Mouse (Mus musculus) MEL (cell line): ENCODE results near the gene Rhot2. TPM values are rescaled to one million over a fixed set of nuclear protein-coding genes. Genes with fewer than 3 reads are reported as not detected.

Experiments used
- DNase-seq: peaks from one replicate; pipeline ENCODE4 v3.0.0; 2011; ENCODE audit warnings: low read depth, low spot score
- H3K27ac ChIP-seq: 2 replicates; pipeline ENCODE4 v1.5.1; 2012; ENCODE audit warnings: low read depth, mild to moderate bottlenecking, control low read depth, low read length, moderate library complexity; ENCODE audit not compliant: control insufficient read depth
- H3K27me3 ChIP-seq, 2 experiments: fragments of 150-350 bp in 1 of 2; sonication (generic) in 1 of 2; 2 replicates each; pipeline ENCODE4 v1.6.1; 2012; ENCODE audit warnings: low read length in 2 of 2, mild to moderate bottlenecking in 2 of 2, improper control_type of control experiment in 1 of 2, moderate library complexity in 1 of 2; ENCODE audit not compliant: insufficient read depth in 2 of 2, control insufficient read depth in 1 of 2
- H3K36me3 ChIP-seq, 2 experiments: 2 replicates each; pipeline ENCODE4 v1.6.1; 2012 to 2014; ENCODE audit warnings: low read length in 2 of 2, improper control_type of control experiment in 1 of 2, inconsistent platforms in 1 of 2, mild to moderate bottlenecking in 1 of 2; ENCODE audit not compliant: insufficient read depth in 2 of 2, control insufficient read depth in 1 of 2
- H3K4me1 ChIP-seq, 2 experiments: fragments of 150-350 bp in 1 of 2; sonication (generic) in 1 of 2; 2 replicates each; pipeline ENCODE4 v1.6.1; 2012; ENCODE audit warnings: low read length in 2 of 2, improper control_type of control experiment in 1 of 2, mild to moderate bottlenecking in 1 of 2; ENCODE audit not compliant: insufficient read depth in 2 of 2, control insufficient read depth in 1 of 2
- H3K4me3 ChIP-seq, 2 experiments: fragments of 150-350 bp in 1 of 2; sonication (generic) in 1 of 2; 2 replicates each; pipeline ENCODE4 v1.5.1; 2012; ENCODE audit warnings: low read depth in 2 of 2, low read length in 2 of 2, mild to moderate bottlenecking in 2 of 2, moderate library complexity in 2 of 2, control low read depth in 1 of 2, improper control_type of control experiment in 1 of 2; ENCODE audit not compliant: control insufficient read depth in 1 of 2, insufficient read depth in 1 of 2
- H3K79me2 ChIP-seq: 2 replicates; pipeline ENCODE4 v1.6.1; 2012; ENCODE audit warnings: mild to moderate bottlenecking, low read length, moderate library complexity; ENCODE audit not compliant: control insufficient read depth, poor library complexity, insufficient read depth
- H3K9ac ChIP-seq: 2 replicates; pipeline ENCODE4 v1.6.1; 2012; ENCODE audit warnings: low read depth, mild to moderate bottlenecking, control low read depth, low read length, moderate library complexity; ENCODE audit not compliant: control insufficient read depth, poor library complexity, severe bottlenecking
- H3K9me3 ChIP-seq: fragments of 150-350 bp; sonication (generic); replicated peaks from 2 replicates; pipeline ENCODE4 v1.6.1; 2012; ENCODE audit warnings: mild to moderate bottlenecking, low read length, improper control_type of control experiment, moderate library complexity; ENCODE audit not compliant: insufficient read depth
- CTCF ChIP-seq, 3 experiments: IDR thresholded peaks in 2 of 3; conservative IDR thresholded peaks in 1 of 3; 2 replicates each; pipeline ENCODE4 v1.5.1; 2011 to 2012; ENCODE audit warnings: low read length in 3 of 3, low read depth in 2 of 3, mild to moderate bottlenecking in 2 of 3, improper control_type of control experiment in 1 of 3, inconsistent platforms in 1 of 3, mixed read lengths in 1 of 3, moderate library complexity in 1 of 3; ENCODE audit not compliant: control insufficient read depth in 1 of 3, insufficient read depth in 1 of 3, poor library complexity in 1 of 3, severe bottlenecking in 1 of 3
- HCFC1 ChIP-seq: IDR thresholded peaks from 2 replicates; pipeline ENCODE4 v1.6.1; 2012; ENCODE audit warnings: low read depth, mild to moderate bottlenecking, inconsistent platforms, low read length, improper control_type of control experiment, moderate library complexity
- JUND ChIP-seq: IDR thresholded peaks from 2 replicates; pipeline ENCODE4 v1.6.1; 2011; ENCODE audit warnings: low read depth, mild to moderate bottlenecking, improper control_type of control experiment, low read length
- KAT2A ChIP-seq: conservative IDR thresholded peaks from 2 replicates; pipeline ENCODE4 v1.6.1; 2012; ENCODE audit warnings: low read depth, low read length, improper control_type of control experiment, inconsistent platforms
- MAX ChIP-seq: IDR thresholded peaks from 2 replicates; pipeline ENCODE4 v1.6.1; 2011; ENCODE audit warnings: low read length, improper control_type of control experiment
- MXI1 ChIP-seq: IDR thresholded peaks from 2 replicates; pipeline ENCODE4 v1.6.1; 2011; ENCODE audit warnings: mild to moderate bottlenecking, low read depth, low read length, improper control_type of control experiment
- MYB ChIP-seq: IDR thresholded peaks from 2 replicates; pipeline ENCODE4 v1.6.1; 2011; ENCODE audit warnings: mild to moderate bottlenecking, low read depth, low read length, improper control_type of control experiment
- MYC ChIP-seq: IDR thresholded peaks from 2 replicates; pipeline ENCODE4 v1.6.1; 2011; ENCODE audit warnings: low read depth, mild to moderate bottlenecking, low read length, improper control_type of control experiment, moderate library complexity
- POLR2A ChIP-seq, 2 experiments: IDR thresholded peaks; 2 replicates each; pipeline ENCODE4 v1.6.1; 2011 to 2012; ENCODE audit warnings: low read length in 2 of 2, mild to moderate bottlenecking in 2 of 2, control low read depth in 1 of 2, improper control_type of control experiment in 1 of 2, low read depth in 1 of 2, moderate library complexity in 1 of 2; ENCODE audit not compliant: control insufficient read depth in 1 of 2, insufficient read depth in 1 of 2, poor library complexity in 1 of 2
- POLR2AphosphoS2 ChIP-seq: IDR thresholded peaks from 2 replicates; pipeline ENCODE4 v1.6.1; 2011; ENCODE audit warnings: low read length, improper control_type of control experiment
- RCOR1 ChIP-seq: IDR thresholded peaks from 2 replicates; pipeline ENCODE4 v1.6.1; 2012; ENCODE audit warnings: low read depth, mild to moderate bottlenecking, inconsistent platforms, low read length, improper control_type of control experiment
- TAL1 ChIP-seq: IDR thresholded peaks from 2 replicates; pipeline ENCODE4 v1.6.1; 2012; ENCODE audit warnings: mild to moderate bottlenecking, inconsistent platforms, low read length, moderate library complexity, mixed read lengths
- TBP ChIP-seq: IDR thresholded peaks from 2 replicates; pipeline ENCODE4 v1.8.0; 2011; ENCODE audit warnings: low read depth, low read length, improper control_type of control experiment
- UBTF ChIP-seq: IDR thresholded peaks from 2 replicates; pipeline ENCODE4 v1.6.1; 2012; ENCODE audit warnings: low read depth, mild to moderate bottlenecking, inconsistent platforms, low read length, improper control_type of control experiment, moderate library complexity, borderline replicate concordance; ENCODE audit not compliant: insufficient read depth
- ZC3H11A ChIP-seq: IDR thresholded peaks from 2 replicates; pipeline ENCODE4 v1.6.1; 2012; ENCODE audit warnings: low read depth, mild to moderate bottlenecking, inconsistent platforms, low read length, improper control_type of control experiment
- polyA plus RNA-seq, 2 experiments: library from polyadenylated mRNA; stranded (reverse) in 1 of 2; unstranded in 1 of 2; fragments of >175 nt in 1 of 2; fragments of >200 nt in 1 of 2; gene quantifications; 2 replicates each; pipeline versions ENCODE4 v1.2.1 to v1.2.4; 2012; ENCODE audit warnings: low replicate concordance in 2 of 2, low read depth in 1 of 2; ENCODE audit not compliant: insufficient read length in 2 of 2, insufficient read depth in 1 of 2, missing spikeins in 1 of 2
- total RNA-seq: library from RNA; depleted of rRNA; stranded (reverse); fragments of 300-350 nt; gene quantifications from 2 replicates; pipeline ENCODE4 v1.2.3, GENCODE M21; 2012

Rhot2 gene
- total and polyA plus RNA-seq, 3 experiments = 29.1 to 54.5 TPM; not detected in 1

DNA sequence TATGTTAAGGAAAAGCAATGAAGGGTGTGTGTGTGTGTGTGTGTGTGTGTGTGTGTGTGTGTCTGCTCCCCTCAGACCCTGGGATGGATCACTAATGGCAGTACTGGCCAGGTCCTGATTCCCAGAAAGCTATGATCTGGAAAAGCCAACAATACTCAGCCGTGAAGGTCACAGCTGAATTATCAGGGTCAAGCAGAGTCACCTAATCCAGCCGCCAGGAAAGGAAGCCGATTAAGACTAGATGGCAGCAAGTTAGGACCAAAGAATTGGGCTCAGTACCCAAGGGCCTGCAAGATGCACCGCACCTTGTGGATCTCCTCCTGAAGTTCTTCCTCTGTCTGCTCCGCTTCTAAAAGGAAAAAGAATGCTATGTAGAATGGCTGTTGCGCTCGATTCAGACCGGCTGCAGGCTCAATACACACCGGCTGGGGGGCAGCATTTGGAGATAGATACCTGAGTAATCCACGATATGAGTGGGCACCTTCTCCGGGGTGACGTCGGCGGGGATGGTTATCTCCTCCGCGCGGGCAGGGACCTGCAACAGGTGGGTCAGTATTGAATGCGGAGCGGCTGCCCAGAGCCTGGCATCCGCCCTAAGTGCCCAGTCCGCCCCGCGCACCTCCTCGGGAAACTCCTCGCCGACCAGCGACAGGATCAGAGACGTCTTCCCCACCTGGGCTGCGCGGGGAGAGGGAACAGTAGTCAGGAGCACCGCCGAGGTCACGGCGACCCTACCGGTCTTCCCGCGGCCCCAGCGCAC, 835 bp downstream of the Rhot2 start:
- peaks cover 0 to 3% of the 10 kb centered on the region in 2 experiments; a peak in 2 of 4 replicates for H3K36me3 ChIP-seq
- TF ChIP-seq HCFC1 = no peak
- TF ChIP-seq MYC = no peak
- no peak for TF ChIP-seq TBP
- TF ChIP-seq POLR2AphosphoS2 = no peak
- TF ChIP-seq KAT2A = no peak
- no peak for TF ChIP-seq MXI1
- no peak for TF ChIP-seq ZC3H11A
- TF ChIP-seq JUND = no peak
- TF ChIP-seq POLR2A (IDR thresholded peaks at IDR 0.05; ENCODE audit: control insufficient read depth in 1 of 2, insufficient read depth in 1 of 2, low read depth in 1 of 2, low read length in 2 of 2, poor library complexity in 1 of 2) = no peak
- peak overlapping the region; percentile 75 to 86 for H3K4me3 ChIP-seq
- no peaks in the 10 kb centered on the region for H3K27me3 ChIP-seq
- H3K4me1 ChIP-seq = peaks cover 3 to 15% of the 10 kb centered on the region in 2 experiments; a peak in 3 of 4 replicates
- no peak for DNase-seq
- peak overlapping the region; percentile 89 for H3K9ac ChIP-seq
- H3K79me2 ChIP-seq = peaks cover 11% of the 10 kb centered on the region
- no peaks in the 10 kb centered on the region for H3K9me3 ChIP-seq
- peak overlapping the region; percentile 79 for H3K27ac ChIP-seq

GRCm38 (mm10) chr17:25843122-25843521, 1.5 kb downstream of the Rhot2 start:
- Histone ChIP-seq H3K9ac (peak overlapping the region; percentile 89), H3K4me3 (peak overlapping the region; percentile 75 to 86), H3K9me3 (no peaks in the 10 kb centered on the region), H3K79me2 (peaks cover 11% of the 10 kb centered on the region), H3K4me1 (peaks cover 3 to 15% of the 10 kb centered on the region in 2 experiments; a peak in 3 of 4 replicates), H3K27me3 (no peaks in the 10 kb centered on the region), H3K27ac (no peak overlapping the region), H3K36me3 (peaks cover 0 to 3% of the 10 kb centered on the region in 2 experiments; a peak in 2 of 4 replicates)
- DNase-seq = no peak
- TF ChIP-seq MYB (no peak), POLR2AphosphoS2 (no peak), UBTF (no peak), MAX (no peak), CTCF (IDR thresholded peaks at IDR 0.05 in 2 of 3, conservative IDR thresholded peaks at IDR 0.05 in 1 of 3; ENCODE audit: control insufficient read depth in 1 of 3, insufficient read depth in 1 of 3, low read depth in 2 of 3, low read length in 3 of 3, poor library complexity in 1 of 3, severe bottlenecking in 1 of 3) (0 out of 6 replicates have a peak, but pooled peaks of 1 of the 3 experiments have one; percentile 2), RCOR1 (no peak), MXI1 (no peak)

GRCm38 (mm10) chr17:25842509-25842908, 2.1 kb downstream of the Rhot2 start:
- peak; percentile 40 for DNase-seq
- peaks cover 3 to 15% of the 10 kb centered on the region in 2 experiments; a peak in 3 of 4 replicates for H3K4me1 ChIP-seq
- TF ChIP-seq TAL1 = 0 out of 2 replicates have a peak, but pooled peaks have one; percentile 21
- TF ChIP-seq TBP = peak; percentile 98
- no peak for TF ChIP-seq MYC
- TF ChIP-seq, all 39 proteins: peak for 2
- Histone ChIP-seq H3K4me3 (no peak overlapping the region), H3K79me2 (peaks cover 11% of the 10 kb centered on the region), H3K9me3 (no peaks in the 10 kb centered on the region), H3K36me3 (peaks cover 0 to 3% of the 10 kb centered on the region in 2 experiments; a peak in 2 of 4 replicates), H3K9ac (no peak overlapping the region), H3K27me3 (no peaks in the 10 kb centered on the region), H3K27ac (no peak overlapping the region)
